Mouse (Mus musculus) heart, embryonic 13.5 days (tissue): Measurements from ENCODE around the gene Aig1. TPM values are rescaled to one million over a fixed set of nuclear protein-coding genes. Genes with fewer than 3 reads are reported as not detected.

ENCODE experiments used
- ATAC-seq: fragments of 200-750 bp; cut with Nextera tagmentation; 2 replicates; pipeline ENCODE4 v1.8.0; 2017; ENCODE audit warnings: moderate TSS enrichment; ENCODE audit not compliant: insufficient number of reproducible peaks, low FRiP score, low TSS enrichment; ENCODE audit errors: extremely low read depth
- H3K27ac ChIP-seq: fragments of 300-500 bp; sonication (generic); replicated peaks from 2 replicates; pipeline ENCODE4 v1.5.1; 2015; ENCODE audit warnings: moderate library complexity, mild to moderate bottlenecking, inconsistent platforms
- H3K27me3 ChIP-seq: fragments of 300-500 bp; sonication (generic); replicated peaks from 2 replicates; pipeline ENCODE4 v1.6.1; 2015; ENCODE audit warnings: mild to moderate bottlenecking, inconsistent platforms
- H3K36me3 ChIP-seq: fragments of 300-500 bp; sonication (generic); 2 replicates; pipeline ENCODE4 v1.6.1; 2015; ENCODE audit warnings: mild to moderate bottlenecking, inconsistent platforms
- H3K4me1 ChIP-seq: fragments of 300-500 bp; sonication (generic); 2 replicates; pipeline ENCODE4 v1.6.1; 2015; ENCODE audit warnings: inconsistent platforms
- H3K4me2 ChIP-seq: fragments of 300-500 bp; sonication (generic); 2 replicates; pipeline ENCODE4 v1.6.1; 2015; ENCODE audit warnings: inconsistent platforms, mild to moderate bottlenecking, moderate library complexity
- H3K4me3 ChIP-seq: fragments of 300-500 bp; sonication (generic); 2 replicates; pipeline ENCODE4 v1.5.1; 2015; ENCODE audit warnings: moderate library complexity, mild to moderate bottlenecking, inconsistent platforms
- H3K9ac ChIP-seq: fragments of 300-500 bp; sonication (generic); 2 replicates; pipeline ENCODE4 v1.6.1; 2015; ENCODE audit warnings: inconsistent platforms, mild to moderate bottlenecking, moderate library complexity
- H3K9me3 ChIP-seq: fragments of 300-500 bp; sonication (generic); 2 replicates; pipeline ENCODE4 v1.6.1; 2016; ENCODE audit warnings: inconsistent platforms
- WGBS: fragments of 180-500 bp; shearing (Covaris S2); methylation state at CpG from one replicate; pipeline ENCODE4 v1.1.7; 2015; ENCODE audit warnings: mixed read lengths; 5-methylcytosine and 5-hydroxymethylcytosine counted together
- polyA plus RNA-seq: library from polyadenylated mRNA; unstranded; fragments of >200 nt; fragmentation: Nextera tagmentation; extraction: Ambion mirVana; gene quantifications from 2 replicates; pipeline ENCODE4 v1.2.1, GENCODE M21; 2015

Aig1 gene
- polyA plus RNA-seq, 1 experiment from 2014 or later: 52.3 TPM

DNA sequence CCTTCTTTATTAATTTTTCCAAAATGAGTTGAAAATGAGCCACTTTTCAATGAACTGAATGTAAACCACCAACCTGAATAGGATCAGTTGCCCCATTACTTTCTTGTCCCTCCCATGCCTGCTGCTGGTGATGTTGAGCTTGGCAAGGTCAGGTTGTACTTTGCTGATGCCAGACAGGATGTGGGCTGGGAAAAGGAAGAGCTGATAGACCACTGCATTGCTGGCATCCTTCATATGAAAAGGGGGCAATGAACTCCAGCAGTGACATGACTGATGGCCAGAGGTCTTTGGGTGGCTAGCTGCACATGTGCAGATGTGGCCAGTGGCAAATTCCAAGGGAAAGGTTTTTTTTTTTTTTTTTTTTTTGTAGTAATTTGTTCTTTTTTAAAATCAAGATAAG is 172.5 kb downstream of the Aig1 start:
- Histone ChIP-seq H3K9ac (no peak overlapping the region), H3K27me3 (no peaks in the 10 kb centered on the region), H3K4me2 (no peak overlapping the region), H3K4me3 (no peak overlapping the region), H3K9me3 (no peaks in the 10 kb centered on the region), H3K36me3 (no peaks in the 10 kb centered on the region), H3K27ac (no peak overlapping the region), H3K4me1 (peaks cover 2% of the 10 kb centered on the region; the same call in 1 of the 2 replicates)
- no peak for ATAC-seq

DNA sequence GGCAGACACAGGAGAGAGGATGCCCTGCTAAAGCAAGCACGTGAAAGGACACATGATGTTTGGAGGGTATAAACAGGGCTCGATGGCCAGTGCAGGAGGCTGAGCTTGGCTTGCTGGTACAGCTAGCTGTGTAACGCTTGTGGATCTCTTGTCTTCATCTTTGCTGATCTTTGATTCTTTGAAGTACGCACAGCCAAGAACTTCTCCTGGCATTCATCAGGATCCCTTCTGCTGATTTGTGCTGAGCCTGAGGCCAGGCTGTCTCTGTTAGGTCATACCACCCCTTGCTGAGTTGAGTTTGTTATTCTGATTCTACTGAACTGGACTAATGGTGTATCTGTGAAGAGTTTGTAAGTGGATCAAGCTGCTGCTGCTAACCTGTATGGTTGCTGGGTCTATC is 175.5 kb downstream of the Aig1 start:
- no peak overlapping the region for H3K4me2 ChIP-seq
- no peaks in the 10 kb centered on the region for H3K9me3 ChIP-seq
- H3K9ac ChIP-seq: no peak overlapping the region
- no peak for ATAC-seq
- H3K4me3 ChIP-seq: no peak overlapping the region
- H3K27ac ChIP-seq: no peak overlapping the region
- no peaks in the 10 kb centered on the region for H3K27me3 ChIP-seq
- WGBS: 82% methylated on average over 4 of the region's 4 CpGs
- peaks cover 4% of the 10 kb centered on the region; the same call in 1 of the 2 replicates for H3K4me1 ChIP-seq
- no peaks in the 10 kb centered on the region for H3K36me3 ChIP-seq

DNA sequence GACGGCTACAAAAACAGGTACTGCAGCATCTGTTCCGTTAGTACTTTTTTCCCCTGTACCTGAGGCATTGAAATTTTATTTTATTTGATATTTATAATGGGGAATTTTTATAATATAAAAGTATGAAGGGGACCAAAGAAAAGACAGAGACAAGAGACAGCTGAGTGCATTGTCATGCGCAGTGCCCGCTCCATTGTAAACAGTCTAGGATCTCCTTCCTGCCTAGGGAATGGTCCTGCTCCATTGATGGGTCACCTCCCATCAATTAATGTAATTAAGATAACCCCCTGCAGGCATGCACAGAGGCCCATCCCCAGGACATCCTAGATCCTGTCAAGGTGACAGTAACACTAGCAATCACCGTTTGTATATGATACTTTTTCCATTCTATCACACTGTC is 178.0 kb downstream of the Aig1 start:
- H3K36me3 ChIP-seq: no peaks in the 10 kb centered on the region
- H3K4me1 ChIP-seq: peaks cover 12% of the 10 kb centered on the region
- no peaks in the 10 kb centered on the region for H3K9me3 ChIP-seq
- H3K9ac ChIP-seq: no peak overlapping the region
- no peak overlapping the region for H3K4me3 ChIP-seq
- no peak for ATAC-seq
- no peak overlapping the region for H3K27ac ChIP-seq
- no peaks in the 10 kb centered on the region for H3K27me3 ChIP-seq
- no peak overlapping the region for H3K4me2 ChIP-seq
- 79% methylated on average over 5 of the region's 5 CpGs for WGBS

DNA sequence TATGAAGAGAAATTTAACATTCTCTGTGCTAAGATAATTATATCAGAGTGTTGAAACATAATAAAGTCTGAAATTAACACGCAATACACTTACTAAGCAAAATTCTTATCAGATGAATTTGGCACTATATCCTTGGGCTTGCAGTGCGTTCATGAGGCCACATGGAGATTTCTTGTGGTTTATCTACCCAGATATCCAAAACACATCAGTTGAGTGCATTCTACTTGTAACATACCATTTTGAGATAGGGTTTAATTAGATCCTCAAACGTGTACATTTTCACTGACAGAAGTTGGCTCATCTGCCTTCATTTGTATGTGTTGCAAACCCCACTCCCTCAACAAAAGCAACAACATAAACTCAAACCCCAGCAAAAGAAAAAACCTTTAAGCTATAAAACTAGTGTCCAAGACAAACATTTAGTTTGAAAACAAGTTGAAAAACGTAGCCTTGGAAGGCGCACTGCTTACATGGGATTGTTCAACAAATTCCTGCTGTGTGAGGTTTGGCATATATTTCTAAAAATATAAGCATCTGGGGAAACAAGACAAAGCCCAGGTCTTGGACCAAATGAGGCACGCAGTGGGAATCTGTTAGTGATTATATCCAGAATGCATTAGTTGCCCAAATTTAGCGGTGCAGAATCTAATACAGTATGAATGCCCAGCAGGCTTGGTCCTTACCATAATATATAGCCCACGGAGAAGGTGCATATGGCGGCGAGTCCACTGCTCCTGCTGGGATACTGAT is 178.8 kb downstream of the Aig1 start:
- ATAC-seq: no peak
- 78% methylated on average over 10 of the region's 10 CpGs for WGBS
- Histone ChIP-seq H3K4me1 (peaks cover 19% of the 10 kb centered on the region), H3K4me2 (no peak overlapping the region), H3K27me3 (no peaks in the 10 kb centered on the region), H3K36me3 (no peaks in the 10 kb centered on the region), H3K9ac (no peak overlapping the region), H3K27ac (no peak overlapping the region), H3K4me3 (no peak overlapping the region), H3K9me3 (no peaks in the 10 kb centered on the region)

GRCm38 (mm10) chr10:13688386-13689120 is 180.2 kb downstream of the Aig1 start:
- Histone ChIP-seq H3K4me3 (no peak overlapping the region), H3K9ac (no peak overlapping the region), H3K4me1 (peaks cover 20% of the 10 kb centered on the region), H3K27ac (peak overlapping the region; percentile 44), H3K36me3 (no peaks in the 10 kb centered on the region), H3K27me3 (no peaks in the 10 kb centered on the region), H3K4me2 (no peak overlapping the region), H3K9me3 (no peaks in the 10 kb centered on the region)
- no peak for ATAC-seq
- WGBS: 66% methylated on average over 15 of the region's 15 CpGs

GRCm38 (mm10) chr10:13687182-13687810 is 181.5 kb downstream of the Aig1 start:
- Histone ChIP-seq H3K9ac (no peak overlapping the region), H3K4me2 (no peak overlapping the region), H3K4me1 (peaks cover 20% of the 10 kb centered on the region), H3K36me3 (no peaks in the 10 kb centered on the region), H3K27ac (no peak overlapping the region), H3K4me3 (no peak overlapping the region), H3K9me3 (no peaks in the 10 kb centered on the region), H3K27me3 (no peaks in the 10 kb centered on the region)
- 90% methylated on average over 8 of the region's 8 CpGs for WGBS
- ATAC-seq: no peak

DNA sequence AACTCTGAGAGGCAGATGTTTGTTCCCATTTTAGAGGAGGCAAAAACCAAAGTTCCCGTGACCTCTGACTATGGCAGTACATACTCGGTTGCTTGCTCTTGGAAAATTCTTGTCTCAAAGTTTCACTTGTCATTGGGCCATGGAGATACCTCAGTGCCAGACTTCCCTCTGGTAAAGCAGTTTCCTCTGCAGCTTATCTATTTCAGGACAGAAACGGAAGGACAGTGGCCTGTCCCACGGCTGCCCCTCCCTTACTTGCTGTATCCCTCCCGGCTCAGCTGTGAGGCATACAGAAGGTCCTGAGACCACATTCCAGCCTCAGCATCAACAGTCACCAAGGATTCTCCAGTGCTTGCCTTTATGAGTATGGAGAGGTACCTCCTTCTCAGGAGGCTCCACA is 182.7 kb downstream of the Aig1 start:
- Histone ChIP-seq H3K4me1 (peaks cover 20% of the 10 kb centered on the region), H3K4me3 (no peak overlapping the region), H3K9me3 (no peaks in the 10 kb centered on the region), H3K9ac (no peak overlapping the region), H3K36me3 (no peaks in the 10 kb centered on the region), H3K27ac (peak overlapping the region; percentile 43), H3K27me3 (no peaks in the 10 kb centered on the region), H3K4me2 (no peak overlapping the region)
- WGBS: 29% methylated on average over 5 of the region's 5 CpGs
- ATAC-seq: no peak

- Histone ChIP-seq H3K27me3 (no peaks in the 10 kb centered on the region), H3K4me1 (peaks cover 20% of the 10 kb centered on the region), H3K4me3 (no peak overlapping the region), H3K9me3 (no peaks in the 10 kb centered on the region), H3K36me3 (no peaks in the 10 kb centered on the region), H3K4me2 (no peak overlapping the region), H3K9ac (no peak overlapping the region), H3K27ac (peak overlapping the region; percentile 43; the same call in 1 of the 2 replicates)
- ATAC-seq: no peak
- 75% methylated on average over 8 of the region's 8 CpGs for WGBS
Measured at GRCm38 (mm10) chr10:13685366-13685765, 183.4 kb downstream of the Aig1 start.

GRCm38 (mm10) chr10:13684452-13684851 is 184.3 kb downstream of the Aig1 start:
- Histone ChIP-seq H3K4me1 (peaks cover 18% of the 10 kb centered on the region), H3K4me3 (no peak overlapping the region), H3K9ac (no peak overlapping the region), H3K27ac (no peak overlapping the region), H3K27me3 (no peaks in the 10 kb centered on the region), H3K9me3 (no peaks in the 10 kb centered on the region), H3K36me3 (no peaks in the 10 kb centered on the region), H3K4me2 (no peak overlapping the region)
- no peak for ATAC-seq

- no peak overlapping the region for H3K4me3 ChIP-seq
- no peaks in the 10 kb centered on the region for H3K9me3 ChIP-seq
- H3K27ac ChIP-seq: no peak overlapping the region
- H3K27me3 ChIP-seq: no peaks in the 10 kb centered on the region
- no peak overlapping the region for H3K9ac ChIP-seq
- peaks cover 16% of the 10 kb centered on the region for H3K4me1 ChIP-seq
- 44% methylated on average over 3 of the region's 3 CpGs for WGBS
- H3K36me3 ChIP-seq: 0 out of 2 replicates have a peak, but pooled peaks cover 4% of the 10 kb centered on the region
- no peak overlapping the region for H3K4me2 ChIP-seq
- no peak for ATAC-seq
Measured at GRCm38 (mm10) chr10:13682565-13682964, 186.2 kb downstream of the Aig1 start.

DNA sequence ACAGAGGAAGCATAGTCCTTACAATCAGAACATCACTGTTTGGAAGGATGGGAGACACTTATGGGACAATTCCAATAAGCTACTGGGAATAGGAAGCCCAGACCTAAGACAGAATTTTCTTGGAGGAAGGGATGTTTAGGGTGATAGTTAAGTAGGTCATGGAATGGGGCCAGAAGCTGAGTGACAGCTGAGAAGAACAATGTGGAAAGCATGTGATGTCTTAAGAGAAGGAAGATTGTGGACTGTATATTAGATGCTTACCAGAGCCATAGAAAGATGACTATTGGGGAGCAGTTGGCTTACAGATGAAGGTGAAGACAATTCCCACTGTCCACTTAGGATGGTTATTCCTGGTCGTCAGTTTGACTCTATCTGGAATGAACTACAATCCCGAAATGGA is 191.3 kb downstream of the Aig1 start:
- no peak for ATAC-seq
- WGBS: 70% methylated on average over 2 of the region's 2 CpGs
- H3K27ac ChIP-seq: no peak overlapping the region

More for the DNA sequence above, 191.3 kb downstream of the Aig1 start:
- Histone ChIP-seq H3K9me3 (no peaks in the 10 kb centered on the region), H3K4me2 (no peak overlapping the region), H3K4me3 (no peak overlapping the region), H3K36me3 (0 out of 2 replicates have a peak, but pooled peaks cover 5% of the 10 kb centered on the region), H3K27me3 (no peaks in the 10 kb centered on the region), H3K4me1 (no peaks in the 10 kb centered on the region), H3K9ac (no peak overlapping the region)
